Mouse (Mus musculus) left cerebral cortex, adult 11 months (tissue): ENCODE measurements around the gene 1700001P01Rik.

Source experiments
- DNase-seq: peaks from one replicate; pipeline ENCODE4 v3.0.0; 2022; ENCODE audit warnings: low spot score

1700001P01Rik gene

GRCm38 (mm10) chr11:97809235-97810121 lies 33.8 kb upstream of the 1700001P01Rik start:
- DNase-seq: no peak

- DNase-seq: no peak
Observed at GRCm38 (mm10) chr11:97808621-97809234, 33.0 kb upstream of the 1700001P01Rik start.

- DNase-seq: no peak
Observed at GRCm38 (mm10) chr11:97808093-97808492, 32.4 kb upstream of the 1700001P01Rik start.

GRCm38 (mm10) chr11:97807626-97808025 lies 31.9 kb upstream of the 1700001P01Rik start:
- no peak for DNase-seq

- DNase-seq: no peak
Observed at GRCm38 (mm10) chr11:97806613-97806964, 30.9 kb upstream of the 1700001P01Rik start.

GRCm38 (mm10) chr11:97805662-97806612 lies 30.2 kb upstream of the 1700001P01Rik start:
- no peak for DNase-seq

- DNase-seq: no peak
Observed at GRCm38 (mm10) chr11:97804841-97805661, 29.3 kb upstream of the 1700001P01Rik start.

- DNase-seq: no peak
Observed at GRCm38 (mm10) chr11:97803847-97804246, 28.1 kb upstream of the 1700001P01Rik start.

- no peak for DNase-seq
Observed at GRCm38 (mm10) chr11:97802495-97802894, 26.8 kb upstream of the 1700001P01Rik start.

GRCm38 (mm10) chr11:97802194-97802470 lies 26.4 kb upstream of the 1700001P01Rik start:
- DNase-seq: no peak

GRCm38 (mm10) chr11:97801409-97802193 lies 25.9 kb upstream of the 1700001P01Rik start:
- DNase-seq: no peak

- DNase-seq: no peak
Observed at GRCm38 (mm10) chr11:97800691-97801408, 25.1 kb upstream of the 1700001P01Rik start.

GRCm38 (mm10) chr11:97799994-97800690 lies 24.4 kb upstream of the 1700001P01Rik start:
- DNase-seq: no peak

GRCm38 (mm10) chr11:97799146-97799993 lies 23.7 kb upstream of the 1700001P01Rik start:
- peak; percentile 80 for DNase-seq

GRCm38 (mm10) chr11:97798782-97799145 lies 23.0 kb upstream of the 1700001P01Rik start, which contains the start of gene Lasp1:
TSS of gene Lasp1 (plus strand) at chr11:97799000.
- DNase-seq: peak; percentile 85

- no peak for DNase-seq
Observed at GRCm38 (mm10) chr11:97798083-97798435, 22.3 kb upstream of the 1700001P01Rik start.

GRCm38 (mm10) chr11:97797369-97798082 lies 21.8 kb upstream of the 1700001P01Rik start:
- no peak for DNase-seq

- DNase-seq: no peak
Observed at GRCm38 (mm10) chr11:97796910-97797309, 21.2 kb upstream of the 1700001P01Rik start.
